Mouse (Mus musculus) hindbrain, embryonic 11.5 days (tissue): ENCODE data around the gene Capn1. TPM values are rescaled to one million over a fixed set of nuclear protein-coding genes. Genes with fewer than 3 reads are reported as not detected.

Experiments used
- ATAC-seq: fragments of 200-750 bp; cut with Nextera tagmentation; 2 replicates; pipeline ENCODE4 v1.8.0; 2017; ENCODE audit warnings: mild to moderate bottlenecking, moderate TSS enrichment, moderate library complexity; ENCODE audit not compliant: low FRiP score
- DNase-seq: peaks from one replicate; pipeline ENCODE4 v3.0.0-alpha.2; 2015; ENCODE audit warnings: low spot score
- H3K27ac ChIP-seq: fragments of 300-500 bp; sonication (generic); 2 replicates; pipeline ENCODE4 v1.5.1; 2014; ENCODE audit warnings: mild to moderate bottlenecking, low read depth, low read length
- H3K27me3 ChIP-seq: fragments of 300-500 bp; sonication (generic); 2 replicates; pipeline ENCODE4 v1.6.1; 2014; ENCODE audit warnings: mild to moderate bottlenecking, low read length, moderate library complexity, mixed read lengths; ENCODE audit not compliant: control insufficient read depth, insufficient read depth
- H3K36me3 ChIP-seq: fragments of 300-500 bp; sonication (generic); 2 replicates; pipeline ENCODE4 v1.6.1; 2014; ENCODE audit warnings: mild to moderate bottlenecking, low read length, moderate library complexity, mixed read lengths; ENCODE audit not compliant: control insufficient read depth, insufficient read depth
- H3K4me1 ChIP-seq: fragments of 300-500 bp; sonication (generic); replicated peaks from 2 replicates; pipeline ENCODE4 v1.6.1; 2014; ENCODE audit warnings: low read length, mixed read lengths; ENCODE audit not compliant: control insufficient read depth, insufficient read depth
- H3K4me2 ChIP-seq: fragments of 300-500 bp; sonication (generic); replicated peaks from 2 replicates; pipeline ENCODE4 v1.6.1; 2014; ENCODE audit warnings: mild to moderate bottlenecking, low read depth, low read length
- H3K4me3 ChIP-seq: fragments of 300-500 bp; sonication (generic); 2 replicates; pipeline ENCODE4 v1.5.1; 2014; ENCODE audit warnings: low read depth, low read length
- H3K9ac ChIP-seq: fragments of 300-500 bp; sonication (generic); 2 replicates; pipeline ENCODE4 v1.6.1; 2014; ENCODE audit warnings: low read depth, low read length
- H3K9me3 ChIP-seq: fragments of 300-500 bp; sonication (generic); 2 replicates; pipeline ENCODE4 v1.6.1; 2016; ENCODE audit warnings: low read length; ENCODE audit not compliant: control insufficient read depth
- WGBS: fragments of 180-500 bp; shearing (Covaris S2); extraction: QIAGEN DNeasy Blood & Tissue Kit; methylation state at CpG from one replicate; pipeline ENCODE4 v1.1.7; 2014; 5-methylcytosine and 5-hydroxymethylcytosine counted together
- polyA plus RNA-seq: library from polyadenylated mRNA; unstranded; fragments of >200 nt; fragmentation: Nextera tagmentation; extraction: Ambion mirVana; gene quantifications from 2 replicates; pipeline ENCODE4 v1.2.1, GENCODE M21; 2014

The Capn1 gene
- polyA plus RNA-seq, 1 experiment from 2014 or later, result 3.8 TPM

DNA sequence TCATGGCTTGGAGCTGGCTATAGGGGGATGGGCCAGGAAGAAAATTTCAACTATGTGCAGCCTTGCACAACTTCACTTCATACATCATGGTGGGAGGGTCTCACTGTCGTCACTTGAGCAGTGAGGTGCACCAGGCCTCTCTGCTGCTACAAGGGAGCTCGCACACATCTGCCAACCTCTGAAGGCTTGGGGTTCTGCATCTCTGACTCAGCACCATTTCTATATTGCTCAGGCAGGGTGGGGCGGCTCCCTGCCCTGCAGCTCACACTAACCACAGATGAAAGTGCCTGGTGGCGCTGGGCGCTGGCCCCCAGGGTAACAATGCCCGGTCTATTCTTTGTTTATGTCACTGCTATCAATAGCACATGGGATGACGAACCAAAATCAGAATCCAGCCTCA lies 70.7 kb downstream of the Capn1 start:
- H3K4me3 ChIP-seq, result no peak overlapping the region
- H3K9me3 ChIP-seq, result no peaks in the 10 kb centered on the region
- H3K9ac ChIP-seq, result no peak overlapping the region
- no peak for DNase-seq
- no peak overlapping the region for H3K27ac ChIP-seq
- no peaks in the 10 kb centered on the region for H3K4me1 ChIP-seq
- WGBS, result 87% methylated on average over 7 of the region's 7 CpGs
- no peaks in the 10 kb centered on the region for H3K36me3 ChIP-seq
- ATAC-seq, result no peak
- H3K27me3 ChIP-seq, result no peaks in the 10 kb centered on the region
- no peak overlapping the region for H3K4me2 ChIP-seq

DNA sequence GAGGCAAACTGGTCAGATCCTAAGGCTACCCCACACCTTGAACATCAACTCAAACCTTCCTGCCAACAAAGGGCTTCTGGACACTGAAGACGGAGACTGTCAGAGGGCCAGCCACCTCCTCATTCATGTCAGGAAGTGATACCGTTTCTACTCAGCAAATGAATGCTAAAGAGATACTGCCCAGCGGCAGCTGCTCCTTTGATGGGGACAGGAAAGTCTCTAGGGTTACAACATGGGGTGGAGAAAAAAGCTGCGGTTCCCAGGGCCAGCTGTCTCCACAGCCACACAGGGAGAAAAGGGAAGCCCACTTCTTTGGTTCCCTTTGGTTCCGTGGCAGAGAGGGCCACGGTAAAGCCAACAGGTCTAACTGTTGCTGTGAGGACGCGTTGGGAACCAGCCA lies 71.6 kb downstream of the Capn1 start:
- Histone ChIP-seq H3K27ac (no peak overlapping the region), H3K27me3 (no peaks in the 10 kb centered on the region), H3K4me1 (no peaks in the 10 kb centered on the region), H3K9ac (no peak overlapping the region), H3K4me3 (no peak overlapping the region), H3K4me2 (no peak overlapping the region), H3K9me3 (no peaks in the 10 kb centered on the region), H3K36me3 (no peaks in the 10 kb centered on the region)
- 79% methylated on average over 8 of the region's 8 CpGs for WGBS
- ATAC-seq (no peak), DNase-seq (no peak)

DNA sequence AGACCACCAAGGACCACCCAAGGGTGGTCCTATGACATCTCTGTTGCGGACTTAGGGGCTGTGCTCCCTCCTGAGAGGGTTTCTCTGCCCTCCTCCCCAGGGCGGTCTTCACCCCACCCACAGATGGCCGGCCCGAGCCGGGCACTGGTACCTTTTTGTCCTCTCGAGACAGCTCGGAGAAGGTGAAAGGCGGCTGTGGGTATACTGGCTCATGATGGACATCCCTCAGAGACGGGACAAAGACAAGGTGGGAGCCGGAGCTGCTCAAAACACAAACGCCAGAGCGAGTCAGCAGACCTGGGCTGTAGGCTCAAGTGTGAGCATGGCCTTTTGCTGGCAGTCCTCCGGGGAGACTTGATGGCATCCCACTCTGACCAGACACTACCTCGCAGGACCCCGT lies 72.3 kb downstream of the Capn1 start:
- no peaks in the 10 kb centered on the region for H3K27me3 ChIP-seq
- WGBS, result 95% methylated on average over 15 of the region's 15 CpGs
- H3K27ac ChIP-seq, result no peak overlapping the region
- DNase-seq (no peak), ATAC-seq (no peak)
- H3K36me3 ChIP-seq, result no peaks in the 10 kb centered on the region
- H3K9me3 ChIP-seq, result no peaks in the 10 kb centered on the region
- H3K9ac ChIP-seq, result no peak overlapping the region
- no peaks in the 10 kb centered on the region for H3K4me1 ChIP-seq
- H3K4me3 ChIP-seq, result no peak overlapping the region
- no peak overlapping the region for H3K4me2 ChIP-seq

DNA sequence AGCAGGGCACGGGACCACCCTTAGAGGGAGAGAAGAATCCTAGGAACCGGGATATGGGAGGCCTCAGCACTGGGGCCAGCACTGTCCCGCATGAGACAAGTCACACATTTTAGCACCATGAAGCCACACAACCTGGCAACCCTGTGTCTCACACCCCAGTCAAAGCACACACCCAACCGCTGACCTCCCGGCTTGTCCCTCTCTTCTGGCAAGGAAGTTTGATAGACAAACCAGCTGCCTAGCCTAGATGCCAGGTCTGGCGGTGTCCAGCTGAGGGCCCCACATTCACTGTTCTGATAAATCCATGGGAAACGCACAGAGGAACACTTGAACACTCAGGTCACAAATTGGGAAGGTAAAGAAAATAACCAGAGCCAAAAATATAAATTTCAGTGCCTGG lies 73.1 kb downstream of the Capn1 start:
- no peaks in the 10 kb centered on the region for H3K9me3 ChIP-seq
- no peaks in the 10 kb centered on the region for H3K36me3 ChIP-seq
- H3K4me2 ChIP-seq, result no peak overlapping the region
- ATAC-seq (no peak), DNase-seq (no peak)
- no peaks in the 10 kb centered on the region for H3K27me3 ChIP-seq
- no peak overlapping the region for H3K27ac ChIP-seq
- H3K4me1 ChIP-seq, result peaks cover 4% of the 10 kb centered on the region; the same call in 1 of the 2 replicates
- WGBS, result 94% methylated on average over 7 of the region's 7 CpGs
- no peak overlapping the region for H3K4me3 ChIP-seq
- H3K9ac ChIP-seq, result no peak overlapping the region

DNA sequence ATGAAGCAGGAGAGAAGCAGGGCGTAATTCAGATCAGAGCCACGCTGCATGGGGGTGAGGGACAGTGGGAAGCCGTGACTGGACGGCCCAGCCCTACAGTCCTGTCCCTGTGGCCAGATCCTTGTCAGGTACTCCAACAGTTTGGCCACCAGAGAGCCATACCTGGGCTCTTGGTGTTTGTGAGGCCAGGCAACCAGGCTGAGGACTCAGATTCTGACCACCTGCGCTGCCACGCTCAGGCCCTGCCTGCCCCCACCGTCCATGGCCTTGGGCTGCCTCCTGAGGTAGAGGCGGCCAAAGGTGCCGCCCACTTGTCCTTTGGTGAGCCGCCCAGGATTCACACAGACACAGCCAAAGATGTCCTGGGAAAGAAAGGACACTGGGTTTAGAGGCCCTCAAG lies 75.0 kb downstream of the Capn1 start:
- DNase-seq (no peak), ATAC-seq (no peak)
- Histone ChIP-seq H3K9ac (no peak overlapping the region), H3K27me3 (no peaks in the 10 kb centered on the region), H3K9me3 (no peaks in the 10 kb centered on the region), H3K4me2 (no peak overlapping the region), H3K27ac (no peak overlapping the region), H3K4me3 (no peak overlapping the region), H3K4me1 (peaks cover 4% of the 10 kb centered on the region; the same call in 1 of the 2 replicates), H3K36me3 (no peaks in the 10 kb centered on the region)
- 94% methylated on average over 10 of the region's 10 CpGs for WGBS

DNA sequence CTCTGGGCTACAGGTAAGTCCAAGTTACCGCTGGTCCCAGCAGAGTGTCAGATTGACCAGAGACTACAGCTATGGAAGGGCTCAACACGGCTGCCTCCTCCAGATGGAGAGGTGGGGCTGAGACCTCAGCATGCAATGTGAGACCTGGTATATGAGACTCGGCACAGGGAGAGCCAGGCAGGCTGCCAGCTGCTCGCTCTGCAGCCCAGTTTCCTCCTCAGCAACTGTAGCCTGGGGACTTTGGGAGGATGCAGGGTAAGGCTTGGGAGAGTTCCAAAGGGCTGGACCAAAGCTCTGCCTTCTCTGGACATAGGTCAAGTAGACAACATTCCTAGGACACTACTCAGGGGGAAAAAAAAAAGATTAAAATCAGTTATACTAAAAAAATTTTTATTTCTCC lies 75.5 kb downstream of the Capn1 start:
- Histone ChIP-seq H3K27ac (no peak overlapping the region), H3K9me3 (no peaks in the 10 kb centered on the region), H3K4me2 (no peak overlapping the region), H3K4me1 (peaks cover 4% of the 10 kb centered on the region; the same call in 1 of the 2 replicates), H3K9ac (no peak overlapping the region), H3K36me3 (no peaks in the 10 kb centered on the region), H3K27me3 (no peaks in the 10 kb centered on the region), H3K4me3 (no peak overlapping the region)
- WGBS, result 84% methylated on average over 4 of the region's 4 CpGs
- no peak for DNase-seq
- ATAC-seq, result no peak

DNA sequence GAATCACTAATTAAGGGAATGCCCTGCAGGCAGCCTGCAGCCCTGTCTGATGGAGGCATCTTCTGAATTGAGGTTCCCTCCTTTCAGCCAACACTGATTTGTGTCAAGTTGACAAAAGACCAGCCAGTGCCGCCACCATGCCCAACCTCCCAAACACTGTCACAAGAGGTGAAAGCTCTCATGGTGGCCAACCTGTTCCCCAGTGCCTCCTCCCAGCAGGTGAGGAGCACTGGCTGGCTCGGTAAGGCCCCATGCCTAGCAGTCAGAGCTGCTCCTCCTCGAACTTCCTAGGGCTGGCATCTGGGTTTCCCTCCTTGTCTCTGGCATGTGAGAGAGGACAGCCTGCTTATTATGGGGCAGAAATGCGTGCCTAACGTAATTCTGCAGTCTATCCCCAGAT lies 76.0 kb downstream of the Capn1 start:
- Histone ChIP-seq H3K9me3 (no peaks in the 10 kb centered on the region), H3K27ac (no peak overlapping the region), H3K9ac (no peak overlapping the region), H3K27me3 (no peaks in the 10 kb centered on the region), H3K4me1 (peaks cover 4% of the 10 kb centered on the region; the same call in 1 of the 2 replicates), H3K36me3 (no peaks in the 10 kb centered on the region), H3K4me2 (no peak overlapping the region), H3K4me3 (no peak overlapping the region)
- ATAC-seq (no peak), DNase-seq (no peak)
- 89% methylated on average over 5 of the region's 5 CpGs for WGBS

Other genes with a start within 250 kb of the Capn1 start
- 47.2 and 55.7 TPM in 2 replicates for gene Scyl1, start 244.5 kb downstream of the Capn1 start, polyA plus RNA-seq
- 14.9 and 15.8 TPM in 2 replicates for gene Frmd8, start 140.6 kb downstream of the Capn1 start, polyA plus RNA-seq
- 1.0 and 1.1 TPM in 2 replicates for gene Slc25a45, start 138.1 kb downstream of the Capn1 start, polyA plus RNA-seq
- 7.0 and 7.5 TPM in 2 replicates for gene Tigd3, start 121.7 kb downstream of the Capn1 start, polyA plus RNA-seq
- gene Dpf2, start 102.9 kb downstream of the Capn1 start, polyA plus RNA-seq, result 154 and 171 TPM in 2 replicates
- gene Cdc42ep2, start 91.1 kb downstream of the Capn1 start, polyA plus RNA-seq, result 3.4 TPM in 2 replicates
- 67.7 and 68.3 TPM in 2 replicates for gene Pola2, start 51.7 kb downstream of the Capn1 start, polyA plus RNA-seq
- gene Slc22a20, start 29.8 kb downstream of the Capn1 start, polyA plus RNA-seq, result not detected in 2 replicates
- 23.9 and 27.1 TPM in 2 replicates for gene Syvn1, start 30.7 kb upstream of the Capn1 start, polyA plus RNA-seq
- gene Mrpl49, start 41.9 kb upstream of the Capn1 start, polyA plus RNA-seq, result 81.7 and 86.6 TPM in 2 replicates
- 749 and 751 TPM in 2 replicates for gene Fau, start 41.9 kb upstream of the Capn1 start, polyA plus RNA-seq
- gene Znhit2, start 45.3 kb upstream of the Capn1 start, polyA plus RNA-seq, result 39.7 and 41.1 TPM in 2 replicates
- gene Tm7sf2, start 52.5 kb upstream of the Capn1 start, polyA plus RNA-seq, result 36.0 and 38.1 TPM in 2 replicates
- gene Vps51, start 61.3 kb upstream of the Capn1 start, polyA plus RNA-seq, result 47.4 and 49.7 TPM in 2 replicates
- gene Tmem262, start 64.1 kb upstream of the Capn1 start, polyA plus RNA-seq, result not detected in 2 replicates
- gene Gm28374, start 66.4 kb upstream of the Capn1 start, polyA plus RNA-seq, result 1.4 and 1.7 TPM in 2 replicates
- gene Zfpl1, start 69.1 kb upstream of the Capn1 start, polyA plus RNA-seq, result 70.1 and 77.8 TPM in 2 replicates
- gene Cdca5, start 69.1 kb upstream of the Capn1 start, polyA plus RNA-seq, result 45.8 and 51.5 TPM in 2 replicates
- gene AC131692.1, start 78.5 kb upstream of the Capn1 start, polyA plus RNA-seq, result 0.49 and 0.62 TPM in 2 replicates
- 0.38 and 0.59 TPM in 2 replicates for gene Naaladl1, start 89.9 kb upstream of the Capn1 start, polyA plus RNA-seq
- gene Sac3d1, start 102.8 kb upstream of the Capn1 start, polyA plus RNA-seq, result 62.6 and 62.9 TPM in 2 replicates
- gene Snx15, start 112.4 kb upstream of the Capn1 start, polyA plus RNA-seq, result 26.9 and 32.4 TPM in 2 replicates
- 0.32 TPM in 1 of 2 replicates, not detected in the other for gene Batf2, start 125.1 kb upstream of the Capn1 start, polyA plus RNA-seq
- 80.0 and 82.4 TPM in 2 replicates for gene Arl2, start 125.7 kb upstream of the Capn1 start, polyA plus RNA-seq
- gene Majin, start 168.5 kb upstream of the Capn1 start, polyA plus RNA-seq, result not detected in 2 replicates
- gene Gpha2, start 210.5 kb upstream of the Capn1 start, polyA plus RNA-seq, result 0.71 and 0.98 TPM in 2 replicates
- 42.1 and 46.8 TPM in 2 replicates for gene Ppp2r5b, start 220.0 kb upstream of the Capn1 start, polyA plus RNA-seq
- gene Atg2a, start 225.8 kb upstream of the Capn1 start, polyA plus RNA-seq, result 7.0 and 8.1 TPM in 2 replicates